Mouse (Mus musculus) bone marrow, adult 2 months (tissue): ENCODE measurements around the gene Terf2. TPM values are rescaled to one million over a fixed set of nuclear protein-coding genes. Genes with fewer than 3 reads are reported as not detected.

ENCODE experiments used
- H3K27ac ChIP-seq: fragments of 200-500 bp; 2 replicates; pipeline ENCODE4 v1.5.1; 2012; ENCODE audit warnings: low read depth, mild to moderate bottlenecking, control low read depth, inconsistent platforms, low read length; ENCODE audit not compliant: control insufficient read depth, poor library complexity, insufficient read depth
- H3K4me1 ChIP-seq: fragments of 200-500 bp; 2 replicates; pipeline ENCODE4 v1.6.1; 2011; ENCODE audit warnings: low read length; ENCODE audit not compliant: control insufficient read depth, insufficient read depth
- H3K4me3 ChIP-seq: fragments of 200-500 bp; replicated peaks from 2 replicates; pipeline ENCODE3; 2011; ENCODE audit warnings: mild to moderate bottlenecking, low read depth, low read length, control low read depth; ENCODE audit not compliant: control insufficient read depth
- CTCF ChIP-seq: fragments of 200-500 bp; IDR thresholded peaks from 2 replicates; pipeline ENCODE4 v1.5.1; 2011; ENCODE audit warnings: low read length, control low read depth; ENCODE audit not compliant: control insufficient read depth, insufficient read depth
- POLR2A ChIP-seq: fragments of 200-500 bp; IDR thresholded peaks from 2 replicates; pipeline ENCODE4 v1.6.1; 2011; ENCODE audit warnings: low read depth, mild to moderate bottlenecking, control low read depth, low read length, borderline replicate concordance; ENCODE audit not compliant: control insufficient read depth
- WGBS: fragments of 180-500 bp; shearing (Covaris S2); methylation state at CpG from one replicate; pipeline ENCODE4 v1.1.7; 2018; 5-methylcytosine and 5-hydroxymethylcytosine counted together
- polyA plus RNA-seq: library from polyadenylated mRNA; stranded (reverse); fragments of >200 nt; gene quantifications from 2 replicates; pipeline ENCODE4 v1.2.4, GENCODE M21; 2011; ENCODE audit warnings: low replicate concordance; ENCODE audit not compliant: missing spikeins, insufficient read depth, insufficient read length

The Terf2 gene
- polyA plus RNA-seq, 1 experiment = 24.7 TPM

GRCm38 (mm10) chr8:107132581-107133491, 36.5 kb upstream of the Terf2 start:
- no peaks in the 10 kb centered on the region; the same call in 1 of the 2 replicates for H3K4me1 ChIP-seq
- no peak overlapping the region for H3K27ac ChIP-seq
- H3K4me3 ChIP-seq = no peak overlapping the region
- 78% methylated on average over 24 of the region's 24 CpGs for WGBS
- TF ChIP-seq CTCF (no peak), POLR2A (no peak)

- Histone ChIP-seq H3K4me3 (no peak overlapping the region), H3K27ac (no peak overlapping the region), H3K4me1 (no peaks in the 10 kb centered on the region)
- TF ChIP-seq POLR2A (no peak), CTCF (no peak)
- 84% methylated on average over 6 of the region's 6 CpGs for WGBS
Measured at GRCm38 (mm10) chr8:107130028-107130427, 33.7 kb upstream of the Terf2 start.

DNA sequence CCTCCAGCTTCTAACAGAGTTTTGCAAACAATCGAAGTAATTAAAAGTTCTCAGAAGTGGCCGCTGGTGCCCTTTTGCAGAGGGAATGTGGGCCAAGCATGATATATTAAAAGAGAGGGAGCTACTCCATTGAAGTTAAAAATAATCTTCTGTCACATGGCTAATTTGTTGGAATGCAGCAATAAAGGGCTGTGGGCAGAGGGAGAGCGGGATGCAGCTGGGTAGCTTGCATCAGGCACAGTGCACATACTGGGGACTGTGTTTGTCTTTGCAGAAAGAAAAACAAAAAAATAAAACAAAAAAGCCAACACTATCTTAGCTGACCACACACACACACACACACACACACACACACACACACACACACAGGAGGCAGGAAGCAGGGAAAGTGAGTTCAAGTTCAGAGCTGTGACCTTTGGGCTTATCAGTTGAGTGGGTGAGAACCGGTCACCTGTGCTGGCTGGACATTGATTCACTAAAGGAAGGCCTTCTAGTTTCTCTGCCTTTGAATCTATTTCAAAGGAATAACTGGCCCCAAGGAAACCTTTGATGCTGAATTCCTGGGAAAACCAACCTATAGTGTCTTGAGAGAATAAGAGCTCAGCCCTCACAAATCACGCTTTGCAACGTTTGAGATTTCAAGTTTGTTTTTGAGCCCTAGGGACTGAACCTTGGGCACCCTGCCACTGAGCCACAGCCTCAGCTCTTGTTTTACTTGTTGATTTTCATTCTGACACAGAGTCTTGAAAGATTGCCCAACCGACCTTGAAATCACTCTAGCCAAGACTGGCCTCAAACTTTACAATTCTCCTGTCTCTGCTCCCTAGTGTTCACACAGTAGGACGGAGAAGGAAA, 33.1 kb upstream of the Terf2 start:
- no peak overlapping the region for H3K27ac ChIP-seq
- 86% methylated on average over 8 of the region's 8 CpGs for WGBS

DNA sequence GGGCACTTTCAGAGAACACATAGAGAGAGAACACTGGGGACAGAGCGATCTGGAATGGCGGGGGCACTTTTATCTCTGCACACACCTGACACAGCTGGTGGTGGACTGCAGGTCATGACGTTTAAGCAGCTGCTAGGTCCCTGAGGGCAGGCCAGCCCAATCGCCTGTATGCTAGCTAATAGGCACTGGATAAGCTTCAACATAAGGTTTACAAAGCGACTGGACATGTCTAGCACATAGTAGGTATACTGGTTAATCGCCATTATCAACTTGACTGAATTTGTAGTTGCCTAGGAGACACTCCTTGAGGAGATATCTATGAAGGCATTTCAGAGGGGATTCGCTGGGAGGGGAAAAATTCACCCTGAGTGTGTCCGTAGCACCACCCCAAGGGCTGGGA, 28.0 kb upstream of the Terf2 start:
- TF ChIP-seq CTCF = no peak
- no peak for TF ChIP-seq POLR2A
- no peak overlapping the region for H3K4me3 ChIP-seq
- H3K4me1 ChIP-seq = no peaks in the 10 kb centered on the region
- no peak overlapping the region for H3K27ac ChIP-seq
- 80% methylated on average over 8 of the region's 8 CpGs for WGBS

More for the DNA sequence above, 33.1 kb upstream of the Terf2 start:
- H3K4me1 ChIP-seq = no peaks in the 10 kb centered on the region
- TF ChIP-seq CTCF (no peak), POLR2A (no peak)
- no peak overlapping the region for H3K4me3 ChIP-seq

DNA sequence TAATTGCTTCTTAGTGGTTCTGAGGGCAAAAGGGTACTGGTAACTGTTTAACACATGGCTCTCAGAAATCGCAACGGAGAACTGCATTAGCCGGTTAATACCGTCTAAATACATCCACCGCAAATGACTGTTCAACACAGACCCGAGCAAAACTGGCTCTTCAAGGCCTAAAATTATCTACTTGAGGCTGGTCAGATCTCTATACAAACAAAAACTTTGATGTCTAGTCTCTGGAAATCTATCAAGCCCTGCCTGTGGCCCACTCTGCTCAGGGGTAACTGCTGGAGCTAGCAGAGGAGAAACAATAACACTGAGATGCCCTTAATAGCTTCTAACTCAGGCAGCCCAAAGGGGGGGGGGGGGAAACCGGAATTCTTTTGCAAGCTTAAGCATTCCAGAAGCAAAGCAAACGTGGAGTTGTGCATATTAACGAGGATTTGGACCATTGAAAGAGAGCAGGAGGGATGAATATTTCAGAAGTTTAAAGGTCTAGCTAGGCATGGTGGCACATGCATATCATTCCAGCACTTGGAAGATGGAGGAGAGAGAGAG, 26.8 kb upstream of the Terf2 start:
- WGBS = 76% methylated on average over 9 of the region's 9 CpGs
- Histone ChIP-seq H3K4me3 (no peak overlapping the region), H3K27ac (no peak overlapping the region), H3K4me1 (no peaks in the 10 kb centered on the region)
- TF ChIP-seq POLR2A (no peak), CTCF (no peak)

GRCm38 (mm10) chr8:107121681-107122291, 25.4 kb upstream of the Terf2 start:
- 78% methylated on average over 7 of the region's 7 CpGs for WGBS
- Histone ChIP-seq H3K4me1 (no peaks in the 10 kb centered on the region), H3K27ac (no peak overlapping the region), H3K4me3 (no peak overlapping the region)
- TF ChIP-seq CTCF (no peak), POLR2A (no peak)

DNA sequence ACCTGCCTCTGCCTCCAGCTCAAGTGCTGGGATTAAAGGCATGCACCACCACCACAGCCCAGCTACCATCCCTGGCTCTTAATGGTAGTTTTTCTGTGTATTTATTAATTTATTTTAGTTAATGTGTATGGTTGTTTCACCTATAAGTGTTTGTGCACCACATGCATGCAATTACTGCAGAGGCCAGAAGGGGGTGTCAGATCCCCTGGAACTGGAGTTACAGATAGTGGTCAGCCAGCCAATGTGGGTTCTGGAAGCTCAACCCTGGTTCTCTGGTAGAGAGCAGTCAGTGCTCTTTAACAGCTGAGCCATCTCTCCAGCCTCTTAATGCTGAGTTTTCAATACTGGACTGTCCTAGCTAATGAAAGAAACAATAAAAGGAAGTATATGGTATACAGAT, 24.5 kb upstream of the Terf2 start:
- no peak for TF ChIP-seq POLR2A
- TF ChIP-seq CTCF = no peak; the same call in 1 of the 2 replicates

DNA sequence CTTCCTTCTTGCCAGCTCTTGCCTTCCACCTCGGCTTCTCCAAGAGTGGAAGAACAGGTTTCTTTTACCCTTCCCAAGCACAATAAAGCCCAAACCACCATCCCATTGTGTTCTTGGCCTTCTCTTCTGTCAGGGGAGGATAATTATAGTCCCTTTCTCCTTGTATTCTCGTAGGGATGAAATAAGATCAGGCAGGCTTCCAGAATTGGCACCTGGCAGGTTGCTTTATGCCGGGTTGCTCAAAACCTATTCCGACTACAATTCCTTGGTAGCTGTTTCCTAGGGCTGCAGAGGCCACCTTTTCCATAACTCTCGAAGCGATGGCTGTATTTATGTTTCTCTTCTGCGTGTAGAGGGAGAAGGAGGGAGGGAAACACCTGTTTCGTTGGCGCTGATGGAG, 23.1 kb upstream of the Terf2 start:
- WGBS = 85% methylated on average over 9 of the region's 9 CpGs
- no peak for TF ChIP-seq POLR2A
- no peak for TF ChIP-seq CTCF
- no peaks in the 10 kb centered on the region for H3K4me1 ChIP-seq

More for the DNA sequence above, 24.5 kb upstream of the Terf2 start:
- H3K4me1 ChIP-seq = no peaks in the 10 kb centered on the region
- H3K27ac ChIP-seq = no peak overlapping the region
- no peak overlapping the region for H3K4me3 ChIP-seq

More for the DNA sequence above, 23.1 kb upstream of the Terf2 start:
- Histone ChIP-seq H3K27ac (no peak overlapping the region), H3K4me3 (no peak overlapping the region)
